Mouse (Mus musculus) liver, embryonic 16.5 days (tissue): ENCODE results near the gene Rbfox2. TPM values are rescaled to one million over a fixed set of nuclear protein-coding genes. Genes with fewer than 3 reads are reported as not detected.

ENCODE experiments used
- ATAC-seq: fragments of 200-750 bp; cut with Nextera tagmentation; 2 replicates; pipeline ENCODE4 v1.8.0; 2017; ENCODE audit warnings: low read depth, mild to moderate bottlenecking, moderate number of reproducible peaks, moderate library complexity
- H3K27ac ChIP-seq: fragments of 300-500 bp; sonication (generic); 2 replicates; pipeline ENCODE4 v1.5.1; 2014; ENCODE audit warnings: mild to moderate bottlenecking, low read length
- H3K27me3 ChIP-seq: fragments of 300-500 bp; sonication (generic); 2 replicates; pipeline ENCODE4 v1.6.1; 2014; ENCODE audit warnings: low read depth, low read length, mixed read lengths; ENCODE audit not compliant: control insufficient read depth, insufficient read depth
- H3K36me3 ChIP-seq: fragments of 300-500 bp; sonication (generic); 2 replicates; pipeline ENCODE4 v1.6.1; 2014; ENCODE audit warnings: mild to moderate bottlenecking; ENCODE audit not compliant: control insufficient read depth, insufficient read depth
- H3K4me1 ChIP-seq: fragments of 300-500 bp; sonication (generic); 2 replicates; pipeline ENCODE4 v1.6.1; 2014; ENCODE audit warnings: low read depth, low read length, mixed read lengths; ENCODE audit not compliant: control insufficient read depth
- H3K4me2 ChIP-seq: fragments of 300-500 bp; sonication (generic); 2 replicates; pipeline ENCODE4 v1.6.1; 2014; ENCODE audit warnings: low read depth, low read length, mixed read lengths
- H3K4me3 ChIP-seq: fragments of 300-500 bp; sonication (generic); 2 replicates; pipeline ENCODE4 v1.5.1; 2014; ENCODE audit warnings: low read depth, mild to moderate bottlenecking, low read length
- H3K9ac ChIP-seq: fragments of 300-500 bp; sonication (generic); 2 replicates; pipeline ENCODE4 v1.6.1; 2014; ENCODE audit warnings: low read depth, low read length
- H3K9me3 ChIP-seq: fragments of 300-500 bp; sonication (generic); replicated peaks from 2 replicates; pipeline ENCODE4 v1.6.1; 2016; ENCODE audit warnings: low read length; ENCODE audit not compliant: control insufficient read depth
- WGBS: fragments of 180-500 bp; shearing (Covaris S2); extraction: QIAGEN DNeasy Blood & Tissue Kit; methylation state at CpG from one replicate; pipeline ENCODE4 v1.1.7; 2014; ENCODE audit not compliant: insufficient replicate concordance; 5-methylcytosine and 5-hydroxymethylcytosine counted together
- polyA plus RNA-seq: library from polyadenylated mRNA; unstranded; fragments of >200 nt; fragmentation: Nextera tagmentation; extraction: Ambion mirVana; gene quantifications from 2 replicates; pipeline ENCODE4 v1.2.1, GENCODE M21; 2015

Rbfox2 gene
- polyA plus RNA-seq, 1 experiment from 2014 or later, result 12.7 TPM

- H3K27me3 ChIP-seq, result no peaks in the 10 kb centered on the region
- ATAC-seq, result no peak
- H3K4me3 ChIP-seq, result no peak overlapping the region
- no peak overlapping the region for H3K9ac ChIP-seq
- H3K4me2 ChIP-seq, result no peak overlapping the region
- no peaks in the 10 kb centered on the region; the same call in 1 of the 2 replicates for H3K36me3 ChIP-seq
- no peaks in the 10 kb centered on the region for H3K4me1 ChIP-seq
- no peaks in the 10 kb centered on the region for H3K9me3 ChIP-seq
- 67% methylated on average over 10 of the region's 10 CpGs for WGBS
- H3K27ac ChIP-seq, result no peak overlapping the region
These were observed 202.2 kb downstream of the Rbfox2 start for GRCm38 (mm10) chr15:77104349-77105158.

- no peak overlapping the region for H3K4me2 ChIP-seq
- no peaks in the 10 kb centered on the region for H3K27me3 ChIP-seq
- H3K9me3 ChIP-seq, result no peaks in the 10 kb centered on the region
- H3K36me3 ChIP-seq, result no peaks in the 10 kb centered on the region
- no peak for ATAC-seq
- 50% methylated on average over 5 of the region's 5 CpGs for WGBS
- no peaks in the 10 kb centered on the region for H3K4me1 ChIP-seq
- H3K27ac ChIP-seq, result no peak overlapping the region
- no peak overlapping the region for H3K4me3 ChIP-seq
- no peak overlapping the region for H3K9ac ChIP-seq
These were observed 204.1 kb downstream of the Rbfox2 start for GRCm38 (mm10) chr15:77102685-77103084.

GRCm38 (mm10) chr15:77099756-77100155, 207.0 kb downstream of the Rbfox2 start:
- no peaks in the 10 kb centered on the region for H3K9me3 ChIP-seq
- no peak overlapping the region for H3K9ac ChIP-seq
- 42% methylated on average over 3 of the region's 3 CpGs for WGBS
- no peak overlapping the region for H3K4me3 ChIP-seq
- no peaks in the 10 kb centered on the region for H3K27me3 ChIP-seq
- no peaks in the 10 kb centered on the region for H3K36me3 ChIP-seq
- H3K4me2 ChIP-seq, result no peak overlapping the region
- no peak overlapping the region for H3K27ac ChIP-seq
- no peak for ATAC-seq
- H3K4me1 ChIP-seq, result no peaks in the 10 kb centered on the region

- Histone ChIP-seq H3K4me1 (no peaks in the 10 kb centered on the region), H3K27me3 (no peaks in the 10 kb centered on the region), H3K27ac (no peak overlapping the region), H3K9me3 (no peaks in the 10 kb centered on the region), H3K9ac (no peak overlapping the region), H3K4me2 (no peak overlapping the region), H3K4me3 (no peak overlapping the region), H3K36me3 (no peaks in the 10 kb centered on the region; the same call in 1 of the 2 replicates)
- ATAC-seq, result no peak
- WGBS, result 70% methylated on average over 6 of the region's 6 CpGs
These were observed 209.4 kb downstream of the Rbfox2 start for GRCm38 (mm10) chr15:77097358-77097757.

- no peaks in the 10 kb centered on the region for H3K4me1 ChIP-seq
- no peak overlapping the region for H3K4me2 ChIP-seq
- H3K9me3 ChIP-seq, result no peaks in the 10 kb centered on the region
- H3K27me3 ChIP-seq, result no peaks in the 10 kb centered on the region
- no peak for ATAC-seq
- no peak overlapping the region for H3K27ac ChIP-seq
- H3K36me3 ChIP-seq, result no peaks in the 10 kb centered on the region; the same call in 1 of the 2 replicates
- 86% methylated on average over 1 of the region's 1 CpGs for WGBS
- H3K4me3 ChIP-seq, result no peak overlapping the region
- H3K9ac ChIP-seq, result no peak overlapping the region
These were observed 211.6 kb downstream of the Rbfox2 start for GRCm38 (mm10) chr15:77095216-77095615.

GRCm38 (mm10) chr15:77094431-77094830, 212.4 kb downstream of the Rbfox2 start:
- Histone ChIP-seq H3K4me3 (no peak overlapping the region), H3K27me3 (no peaks in the 10 kb centered on the region), H3K27ac (no peak overlapping the region), H3K9me3 (no peaks in the 10 kb centered on the region), H3K36me3 (no peaks in the 10 kb centered on the region; the same call in 1 of the 2 replicates), H3K4me2 (no peak overlapping the region), H3K4me1 (no peaks in the 10 kb centered on the region), H3K9ac (no peak overlapping the region)
- no peak for ATAC-seq
- 83% methylated on average over 13 of the region's 13 CpGs for WGBS

- H3K9me3 ChIP-seq, result no peaks in the 10 kb centered on the region
- no peak overlapping the region for H3K27ac ChIP-seq
- H3K27me3 ChIP-seq, result no peaks in the 10 kb centered on the region
- no peaks in the 10 kb centered on the region; the same call in 1 of the 2 replicates for H3K36me3 ChIP-seq
- H3K4me1 ChIP-seq, result no peaks in the 10 kb centered on the region
- H3K4me2 ChIP-seq, result no peak overlapping the region
- H3K4me3 ChIP-seq, result no peak overlapping the region
- ATAC-seq, result no peak
- WGBS, result 55% methylated on average over 4 of the region's 4 CpGs
- no peak overlapping the region for H3K9ac ChIP-seq
These were observed 215.4 kb downstream of the Rbfox2 start for GRCm38 (mm10) chr15:77091394-77091793.

GRCm38 (mm10) chr15:77090531-77090930, 216.3 kb downstream of the Rbfox2 start:
- Histone ChIP-seq H3K4me1 (no peaks in the 10 kb centered on the region), H3K27me3 (no peaks in the 10 kb centered on the region), H3K4me3 (no peak overlapping the region), H3K36me3 (no peaks in the 10 kb centered on the region; the same call in 1 of the 2 replicates), H3K27ac (no peak overlapping the region), H3K4me2 (no peak overlapping the region), H3K9ac (no peak overlapping the region), H3K9me3 (no peaks in the 10 kb centered on the region)
- 62% methylated on average over 5 of the region's 5 CpGs for WGBS
- no peak for ATAC-seq

GRCm38 (mm10) chr15:77089249-77089648, 217.6 kb downstream of the Rbfox2 start:
- Histone ChIP-seq H3K4me1 (no peaks in the 10 kb centered on the region), H3K4me3 (no peak overlapping the region), H3K9me3 (no peaks in the 10 kb centered on the region), H3K9ac (no peak overlapping the region), H3K4me2 (no peak overlapping the region), H3K27ac (no peak overlapping the region), H3K36me3 (no peaks in the 10 kb centered on the region; the same call in 1 of the 2 replicates), H3K27me3 (no peaks in the 10 kb centered on the region)
- ATAC-seq, result no peak
- 65% methylated on average over 11 of the region's 11 CpGs for WGBS
